Mouse (Mus musculus) cerebellum, adult 2 months (tissue): ENCODE data around the gene Vps8.

Experiments
- CTCF ChIP-seq: fragments of 200-500 bp; IDR thresholded peaks from 2 replicates; pipeline ENCODE4 v1.5.1; 2011; ENCODE audit warnings: low read depth, mild to moderate bottlenecking, control low read depth, low read length, moderate library complexity, borderline replicate concordance; ENCODE audit not compliant: insufficient read depth
- POLR2A ChIP-seq: fragments of 200-500 bp; IDR thresholded peaks from 2 replicates; pipeline ENCODE4 v1.6.1; 2011; ENCODE audit warnings: low read length, control low read depth, borderline replicate concordance; ENCODE audit not compliant: insufficient read depth

DNA sequence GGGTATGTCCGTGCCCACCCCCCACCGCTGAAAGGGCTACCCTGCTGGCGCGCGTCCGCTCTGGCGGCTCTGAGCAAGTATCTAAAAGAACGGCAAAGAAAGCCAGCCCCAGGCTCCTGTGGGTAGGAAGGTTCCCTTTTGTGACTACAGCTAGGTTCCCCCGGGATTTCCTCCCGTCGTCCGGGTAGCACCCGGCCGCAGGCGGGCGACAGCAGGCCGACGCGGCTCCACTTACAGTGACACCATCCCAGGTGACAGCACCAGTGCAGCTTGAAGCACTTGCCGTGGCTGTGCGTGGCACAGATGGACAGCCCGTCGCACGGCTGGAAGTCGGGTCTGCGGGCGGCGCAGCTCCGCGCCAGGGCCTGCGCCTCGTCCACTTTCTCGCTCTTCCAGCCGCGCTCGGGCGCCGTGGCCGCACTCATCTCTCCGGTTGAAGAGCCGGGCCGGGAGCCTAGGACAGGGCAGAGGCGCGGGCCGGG lies 271.1 kb downstream of the Vps8 start:
- TF ChIP-seq CTCF = no peak
- no peak for TF ChIP-seq POLR2A
